Mouse (Mus musculus): ENCODE results near the gene Cygb. TPM values are rescaled to one million over a fixed set of nuclear protein-coding genes. Genes with fewer than 3 reads are reported as not detected.

Gene Cygb
- total and polyA plus RNA-seq, 2 experiments from 2014 or later: 21.1 to 38.8 TPM

- 66% methylated on average over 8 of the region's 8 CpGs for WGBS
- H3K4me1 ChIP-seq (ENCODE audit: control insufficient read depth, insufficient read depth): no peaks in the 10 kb centered on the region
- H3K4me3 ChIP-seq (ENCODE audit: low read depth, low read length): no peak overlapping the region
- H3K4me2 ChIP-seq (ENCODE audit: low read depth, low read length): no peak overlapping the region
- TF ChIP-seq EP300 (IDR thresholded peaks at IDR 0.05; ENCODE audit: low read depth) (no peak), CTCF (IDR thresholded peaks at IDR 0.05; ENCODE audit: low read depth) (no peak)
- H3K9me3 ChIP-seq (replicated peaks; ENCODE audit: control insufficient read depth, low read length): no peaks in the 10 kb centered on the region
- ATAC-seq (ENCODE audit: insufficient read depth, low read depth): no peak
- DNase-seq (ENCODE audit: low spot score): no peak
- no peaks in the 10 kb centered on the region for H3K36me3 ChIP-seq (replicated peaks; ENCODE audit: control insufficient read depth, insufficient read depth, low read length)
- H3K27ac ChIP-seq (ENCODE audit: low read depth): peak overlapping the region; percentile 23; the same call in 1 of the 2 replicates
- H3K9ac ChIP-seq (replicated peaks; ENCODE audit: low read depth, low read length): no peak overlapping the region
- peaks cover 18% of the 10 kb centered on the region for H3K27me3 ChIP-seq (ENCODE audit: control insufficient read depth, insufficient read depth, low read length)
Observed at GRCm38 (mm10) chr11:116645446-116646110, 8.5 kb downstream of the Cygb start.

DNA sequence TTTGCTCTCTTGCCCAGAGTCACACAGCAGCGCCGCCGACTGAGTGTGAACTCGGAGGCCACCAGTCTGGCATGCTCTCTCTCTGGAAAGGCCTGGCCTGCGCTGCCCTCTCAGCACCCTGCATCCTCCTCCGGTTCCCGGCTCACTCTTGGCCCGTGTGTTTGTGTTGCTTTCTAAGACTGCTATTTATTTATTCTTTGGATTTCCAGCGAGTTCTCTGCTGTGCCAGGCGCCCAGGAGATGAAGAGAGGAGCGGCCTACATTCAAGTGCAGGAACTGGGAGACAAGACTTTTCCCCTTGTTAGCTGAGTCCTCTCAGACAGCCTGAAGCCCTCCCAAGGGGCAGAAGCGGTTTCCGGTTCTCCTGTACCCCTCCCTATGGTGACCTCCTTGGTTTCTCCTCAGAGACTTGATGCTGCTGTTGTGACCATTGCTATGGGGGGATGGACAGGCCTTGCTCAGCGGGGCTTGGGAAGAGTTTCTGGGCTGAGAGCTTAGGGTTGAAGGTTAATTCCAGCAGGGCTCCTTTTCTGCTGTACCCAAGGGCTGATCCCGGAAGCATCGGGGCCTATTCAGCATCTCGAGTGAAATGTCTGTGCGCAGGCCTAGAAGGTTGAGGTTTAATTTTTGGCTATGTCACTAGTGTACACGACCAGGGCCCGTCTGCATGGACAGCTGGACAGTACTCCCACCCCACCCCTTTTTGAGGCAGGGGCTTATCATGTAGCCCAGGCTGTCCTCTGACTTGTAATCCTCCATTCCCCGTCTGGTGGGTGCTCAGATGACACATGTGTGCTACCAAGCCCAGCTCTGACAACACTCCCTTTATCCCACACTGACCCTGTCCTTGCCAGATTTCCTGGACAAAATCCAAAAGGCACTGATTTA is 9.6 kb downstream of the Cygb start:
- H3K4me2 ChIP-seq (ENCODE audit: low read depth, low read length): no peak overlapping the region
- no peak overlapping the region for H3K4me3 ChIP-seq (ENCODE audit: low read depth, low read length)
- H3K9me3 ChIP-seq (replicated peaks; ENCODE audit: control insufficient read depth, low read length): no peaks in the 10 kb centered on the region
- WGBS: 61% methylated on average over 21 of the region's 21 CpGs
- no peaks in the 10 kb centered on the region for H3K36me3 ChIP-seq (replicated peaks; ENCODE audit: control insufficient read depth, insufficient read depth, low read length)
- ATAC-seq (ENCODE audit: insufficient read depth, low read depth): no peak
- peaks cover 15% of the 10 kb centered on the region for H3K27me3 ChIP-seq (ENCODE audit: control insufficient read depth, insufficient read depth, low read length)
- H3K9ac ChIP-seq (replicated peaks; ENCODE audit: low read depth, low read length): no peak overlapping the region
- no peaks in the 10 kb centered on the region for H3K4me1 ChIP-seq (ENCODE audit: control insufficient read depth, insufficient read depth)
- H3K27ac ChIP-seq (ENCODE audit: low read depth): peak overlapping the region; percentile 41; the same call in 1 of the 2 replicates
- TF ChIP-seq EP300 (IDR thresholded peaks at IDR 0.05; ENCODE audit: low read depth) (no peak), CTCF (IDR thresholded peaks at IDR 0.05; ENCODE audit: low read depth) (no peak)
- no peak for DNase-seq (ENCODE audit: low spot score)

GRCm38 (mm10) chr11:116643579-116644224 is 10.4 kb downstream of the Cygb start:
- peak overlapping the region; percentile 41; the same call in 1 of the 2 replicates for H3K27ac ChIP-seq (ENCODE audit: low read depth)
- DNase-seq (ENCODE audit: low spot score): no peak
- 24% methylated on average over 19 of the region's 19 CpGs for WGBS

GRCm38 (mm10) chr11:116642681-116643578 is 11.2 kb downstream of the Cygb start:
- TF ChIP-seq EP300 (IDR thresholded peaks at IDR 0.05; ENCODE audit: low read depth): no peak
- TF ChIP-seq CTCF (IDR thresholded peaks at IDR 0.05; ENCODE audit: low read depth): peak; percentile 95
- 31% methylated on average over 14 of the region's 14 CpGs for WGBS
- H3K36me3 ChIP-seq (replicated peaks; ENCODE audit: control insufficient read depth, insufficient read depth, low read length): no peaks in the 10 kb centered on the region
- peaks cover 15% of the 10 kb centered on the region; the same call in 1 of the 2 replicates for H3K27me3 ChIP-seq (ENCODE audit: control insufficient read depth, insufficient read depth, low read length)
- H3K4me2 ChIP-seq (ENCODE audit: low read depth, low read length): no peak overlapping the region
- no peaks in the 10 kb centered on the region for H3K4me1 ChIP-seq (ENCODE audit: control insufficient read depth, insufficient read depth)
- ATAC-seq (ENCODE audit: insufficient read depth, low read depth) (peak; percentile 30; the same call in 1 of the 2 replicates), DNase-seq (ENCODE audit: low spot score) (peak; percentile 84)
- no peaks in the 10 kb centered on the region for H3K9me3 ChIP-seq (replicated peaks; ENCODE audit: control insufficient read depth, low read length)
- H3K9ac ChIP-seq (replicated peaks; ENCODE audit: low read depth, low read length): no peak overlapping the region
- no peak overlapping the region for H3K4me3 ChIP-seq (ENCODE audit: low read depth, low read length)
- H3K27ac ChIP-seq (ENCODE audit: low read depth): no peak overlapping the region

More at GRCm38 (mm10) chr11:116643579-116644224, 10.4 kb downstream of the Cygb start:
- Histone ChIP-seq H3K4me3 (ENCODE audit: low read depth, low read length) (no peak overlapping the region), H3K36me3 (replicated peaks; ENCODE audit: control insufficient read depth, insufficient read depth, low read length) (no peaks in the 10 kb centered on the region), H3K9me3 (replicated peaks; ENCODE audit: control insufficient read depth, low read length) (no peaks in the 10 kb centered on the region), H3K4me2 (ENCODE audit: low read depth, low read length) (no peak overlapping the region), H3K4me1 (ENCODE audit: control insufficient read depth, insufficient read depth) (no peaks in the 10 kb centered on the region), H3K9ac (replicated peaks; ENCODE audit: low read depth, low read length) (no peak overlapping the region), H3K27me3 (ENCODE audit: control insufficient read depth, insufficient read depth, low read length) (peaks cover 15% of the 10 kb centered on the region; the same call in 1 of the 2 replicates)
- TF ChIP-seq EP300 (IDR thresholded peaks at IDR 0.05; ENCODE audit: low read depth) (no peak), CTCF (IDR thresholded peaks at IDR 0.05; ENCODE audit: low read depth) (no peak)
- peak; percentile 5; the same call in 1 of the 2 replicates for ATAC-seq (ENCODE audit: insufficient read depth, low read depth)

All from heart, postnatal 0 days (tissue).